Comparison of ENCODE assay signal across 8 mouse cellular contexts in the genomic region with DNA sequence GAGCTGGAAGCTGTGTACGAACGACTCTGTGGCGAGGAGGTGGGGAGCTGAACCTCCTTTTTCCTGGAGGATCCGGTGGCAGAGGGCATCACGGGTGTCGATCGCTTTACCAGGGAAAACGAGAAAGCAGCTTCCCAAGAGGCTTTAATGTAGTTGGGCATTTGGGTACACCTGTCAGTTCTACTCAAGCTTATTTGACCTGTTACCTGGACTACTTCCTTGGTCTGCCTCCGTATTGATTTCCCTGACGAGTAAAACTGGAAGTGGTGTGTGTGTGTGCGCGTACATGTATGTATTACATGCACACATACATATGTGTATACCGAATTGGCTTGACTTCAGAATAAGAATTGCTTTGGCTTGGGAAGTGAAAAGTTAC. TPM values are rescaled to one million over a fixed set of nuclear protein-coding genes. Genes with fewer than 3 reads are reported as not detected.
A peak's percentile ranks its signal among the peaks of the same experiment; 100 is the strongest.
DNase-seq lines count a peak whose midpoint lies in the region; ATAC-seq and TF ChIP-seq lines count a peak whose summit lies in the region.

No protein-coding gene starts in this region.

- ATAC-seq in CD4-positive, CD25-positive, alpha-beta regulatory T cell, adult 4 months: peak; percentile 6
- no peak; the same call in 1 of the 2 replicates for ATAC-seq in forebrain, embryonic 15.5 days (replicated peaks)
- ATAC-seq in liver, embryonic 15.5 days (ENCODE audit: insufficient read depth): peak; percentile 26; the same call in 1 of the 2 replicates

- H3K9me3 ChIP-seq in forebrain, embryonic 15.5 days: no peaks in the 10 kb centered on the region
- no peaks in the 10 kb centered on the region for H3K9me3 ChIP-seq in liver, embryonic 15.5 days (replicated peaks)

- H3K4me2 ChIP-seq in forebrain, embryonic 15.5 days (replicated peaks): peak overlapping the region; percentile 86
- H3K4me2 ChIP-seq in liver, embryonic 15.5 days: peak overlapping the region; percentile 75

- peaks cover 49% of the 10 kb centered on the region for H3K36me3 ChIP-seq in forebrain, embryonic 15.5 days
- H3K36me3 ChIP-seq in liver, embryonic 15.5 days (replicated peaks): peaks cover 58% of the 10 kb centered on the region

- no peak for TF ChIP-seq CTCF in gastrocnemius, adult 2 months (IDR thresholded peaks at IDR 0.05)

- peak overlapping the region; percentile 92 for H3K27ac ChIP-seq in gastrocnemius, adult 2 months
- peak overlapping the region; percentile 89 for H3K27ac ChIP-seq in forebrain, embryonic 15.5 days (replicated peaks)
- H3K27ac ChIP-seq in liver, embryonic 15.5 days (replicated peaks): peak overlapping the region; percentile 85

- peak overlapping the region; percentile 77 for H3K4me3 ChIP-seq in gastrocnemius, adult 2 months
- peak overlapping the region; percentile 85 for H3K4me3 ChIP-seq in forebrain, embryonic 15.5 days
- peak overlapping the region; percentile 80 for H3K4me3 ChIP-seq in liver, embryonic 15.5 days (replicated peaks)

- intact Hi-C loops in gastrocnemius, adult 2 months (cut with DNase I): loop anchor here (5.0 kb wide), 1 partner anchor 200 kb away; no protein-coding TSS in a partner anchor
- intact Hi-C loops in gastrocnemius, postnatal 14 days (cut with DNase I; ENCODE audit: low total_unique reads): no loop called here
- intact Hi-C loops in left cerebral cortex, postnatal 25 days (cut with DNase I): loop anchor here (10.0 kb wide), 1 partner anchor 202 kb away; no protein-coding TSS in a partner anchor

- WGBS in forebrain, embryonic 15.5 days: 1% methylated on average over 13 of the region's 13 CpGs
- under 1% methylated on average over 13 of the region's 13 CpGs for WGBS in liver, embryonic 15.5 days (ENCODE audit: insufficient replicate concordance)

- peaks cover 24% of the 10 kb centered on the region for H3K4me1 ChIP-seq in forebrain, embryonic 15.5 days
- H3K4me1 ChIP-seq in liver, embryonic 15.5 days (replicated peaks): peaks cover 36% of the 10 kb centered on the region

- H3K27me3 ChIP-seq in forebrain, embryonic 15.5 days: no peaks in the 10 kb centered on the region
- no peaks in the 10 kb centered on the region for H3K27me3 ChIP-seq in liver, embryonic 15.5 days

- peak overlapping the region; percentile 85 for H3K9ac ChIP-seq in forebrain, embryonic 15.5 days (replicated peaks)
- peak overlapping the region; percentile 78 for H3K9ac ChIP-seq in liver, embryonic 15.5 days

- no peak for DNase-seq in gastrocnemius, adult 2 months
- DNase-seq in gastrocnemius, postnatal 14 days: no peak
- no peak for DNase-seq in adrenal gland, postnatal 36 days
- DNase-seq in left cerebral cortex, postnatal 25 days (ENCODE audit: low spot score in 2 of 2): no peak
- DNase-seq in adrenal gland, adult 2 months: no peak

RNA-seq across cellular contexts. Expression of gene Sf3b3, which starts 0.6 kb away (rescaled TPM):
- total RNA-seq in gastrocnemius, adult 2 months (2021): 10 to 100 TPM; 16.9 to 19.7 TPM
- 10 to 100 TPM; 24.2 to 29.3 TPM for total RNA-seq in gastrocnemius, postnatal 14 days (2021)
- 100 to 1,000 TPM in 1 of 2 experiments, 10 to 100 TPM in 1; 98.5 to 141 TPM for polyA plus RNA-seq in CD4-positive, CD25-positive, alpha-beta regulatory T cell, adult 4 months (2017; shearing (Covaris generic))
- 121 TPM in 2 replicates for polyA plus RNA-seq in forebrain, embryonic 15.5 days (2015; fragmentation: Nextera tagmentation; extraction: Ambion mirVana)
- polyA plus RNA-seq in liver, embryonic 15.5 days (2015; fragmentation: Nextera tagmentation; extraction: Ambion mirVana): 56.9 and 58.3 TPM in 2 replicates
- total RNA-seq in adrenal gland, postnatal 36 days (2021): 10 to 100 TPM; 76.9 to 81.8 TPM
- total RNA-seq in left cerebral cortex, postnatal 25 days (2021): 10 to 100 TPM; 61.5 to 61.7 TPM
- total RNA-seq in adrenal gland, adult 2 months (2021): 10 to 100 TPM; 64.7 to 65.6 TPM
- polyA plus RNA-seq in adrenal gland, adult 2 months (2012; rRNA removed): 13.2 and 21.1 TPM in 2 replicates

RNA-seq across cellular contexts. Expression of gene Cog4, which starts 0.8 kb away (rescaled TPM):
- 10 to 100 TPM; 60.3 to 64.2 TPM for total RNA-seq in gastrocnemius, adult 2 months (2021)
- 10 to 100 TPM; 38.9 to 44.1 TPM for total RNA-seq in gastrocnemius, postnatal 14 days (2021)
- 10 to 100 TPM; 57.7 to 94.5 TPM for polyA plus RNA-seq in CD4-positive, CD25-positive, alpha-beta regulatory T cell, adult 4 months (2017; shearing (Covaris generic))
- polyA plus RNA-seq in forebrain, embryonic 15.5 days (2015; fragmentation: Nextera tagmentation; extraction: Ambion mirVana): 67.1 and 70.0 TPM in 2 replicates
- polyA plus RNA-seq in liver, embryonic 15.5 days (2015; fragmentation: Nextera tagmentation; extraction: Ambion mirVana): 28.3 and 30.7 TPM in 2 replicates
- total RNA-seq in adrenal gland, postnatal 36 days (2021): 100 to 1,000 TPM in 1 of 2 experiments, 10 to 100 TPM in 1; 86.2 to 105 TPM
- 10 to 100 TPM; 55.8 to 56.3 TPM for total RNA-seq in left cerebral cortex, postnatal 25 days (2021)
- 10 to 100 TPM; 85.3 to 87.0 TPM for total RNA-seq in adrenal gland, adult 2 months (2021)
- 21.0 and 21.3 TPM in 2 replicates for polyA plus RNA-seq in adrenal gland, adult 2 months (2012; rRNA removed)

RNA-seq across cellular contexts. Expression of gene Il34, which starts 41.4 kb away (rescaled TPM):
- total RNA-seq in gastrocnemius, adult 2 months (2021): 1 to 10 TPM; 5.2 TPM
- total RNA-seq in gastrocnemius, postnatal 14 days (2021): 10 to 100 TPM; 15.6 to 20.0 TPM
- not detected for polyA plus RNA-seq in CD4-positive, CD25-positive, alpha-beta regulatory T cell, adult 4 months (2017; shearing (Covaris generic))
- polyA plus RNA-seq in forebrain, embryonic 15.5 days (2015; fragmentation: Nextera tagmentation; extraction: Ambion mirVana): 2.5 and 3.4 TPM in 2 replicates
- polyA plus RNA-seq in liver, embryonic 15.5 days (2015; fragmentation: Nextera tagmentation; extraction: Ambion mirVana): 0.23 TPM in 1 of 2 replicates, not detected in the other
- 10 to 100 TPM; 19.6 to 51.0 TPM for total RNA-seq in adrenal gland, postnatal 36 days (2021)
- total RNA-seq in left cerebral cortex, postnatal 25 days (2021): 100 to 1,000 TPM; 110 to 121 TPM
- total RNA-seq in adrenal gland, adult 2 months (2021): 10 to 100 TPM; 42.8 to 63.0 TPM
- polyA plus RNA-seq in adrenal gland, adult 2 months (2012; rRNA removed): 115 and 187 TPM in 2 replicates

RNA-seq across cellular contexts. Expression of gene Fuk, which starts 55.1 kb away (rescaled TPM):
- 1 to 10 TPM; 4.4 TPM for total RNA-seq in gastrocnemius, adult 2 months (2021)
- 1 to 10 TPM; 3.3 to 4.1 TPM for total RNA-seq in gastrocnemius, postnatal 14 days (2021)
- 1 to 10 TPM; 1.3 to 2.4 TPM for polyA plus RNA-seq in CD4-positive, CD25-positive, alpha-beta regulatory T cell, adult 4 months (2017; shearing (Covaris generic))
- 8.5 and 8.7 TPM in 2 replicates for polyA plus RNA-seq in forebrain, embryonic 15.5 days (2015; fragmentation: Nextera tagmentation; extraction: Ambion mirVana)
- 2.5 and 3.3 TPM in 2 replicates for polyA plus RNA-seq in liver, embryonic 15.5 days (2015; fragmentation: Nextera tagmentation; extraction: Ambion mirVana)
- total RNA-seq in adrenal gland, postnatal 36 days (2021): 1 to 10 TPM; 9.4 to 9.5 TPM
- 10 to 100 TPM; 15.9 to 19.0 TPM for total RNA-seq in left cerebral cortex, postnatal 25 days (2021)
- total RNA-seq in adrenal gland, adult 2 months (2021): 10 to 100 TPM in 1 of 2 experiments, 1 to 10 TPM in 1; 6.7 to 11.5 TPM
- 20.4 and 22.0 TPM in 2 replicates for polyA plus RNA-seq in adrenal gland, adult 2 months (2012; rRNA removed)
